Mouse (Mus musculus) C2C12 (cell line): Measurements from ENCODE around the gene Hmgxb4.

Experiments used
- CTCF ChIP-seq: IDR thresholded peaks from one replicate; pipeline ENCODE4 v1.5.1; 2011; ENCODE audit not compliant: control insufficient read depth, insufficient read depth, insufficient read length
- FOSL1 ChIP-seq: IDR thresholded peaks from one replicate; pipeline ENCODE4 v1.8.0; 2011; ENCODE audit warnings: mild to moderate bottlenecking, low read length; ENCODE audit not compliant: poor library complexity, insufficient read depth, severe bottlenecking
- MYOD1 ChIP-seq: IDR thresholded peaks from one replicate; pipeline ENCODE4 v1.6.1; 2011; ENCODE audit warnings: low read depth; ENCODE audit not compliant: control insufficient read depth, insufficient read length
- MYOG ChIP-seq: IDR thresholded peaks from one replicate; pipeline ENCODE4 v1.6.1; 2011; ENCODE audit not compliant: control insufficient read depth, insufficient read length; ENCODE audit errors: extremely low read depth
- USF1 ChIP-seq: IDR thresholded peaks from one replicate; pipeline ENCODE4 v1.6.1; 2011; ENCODE audit warnings: low read depth, mild to moderate bottlenecking, control low read depth, moderate library complexity

DNA sequence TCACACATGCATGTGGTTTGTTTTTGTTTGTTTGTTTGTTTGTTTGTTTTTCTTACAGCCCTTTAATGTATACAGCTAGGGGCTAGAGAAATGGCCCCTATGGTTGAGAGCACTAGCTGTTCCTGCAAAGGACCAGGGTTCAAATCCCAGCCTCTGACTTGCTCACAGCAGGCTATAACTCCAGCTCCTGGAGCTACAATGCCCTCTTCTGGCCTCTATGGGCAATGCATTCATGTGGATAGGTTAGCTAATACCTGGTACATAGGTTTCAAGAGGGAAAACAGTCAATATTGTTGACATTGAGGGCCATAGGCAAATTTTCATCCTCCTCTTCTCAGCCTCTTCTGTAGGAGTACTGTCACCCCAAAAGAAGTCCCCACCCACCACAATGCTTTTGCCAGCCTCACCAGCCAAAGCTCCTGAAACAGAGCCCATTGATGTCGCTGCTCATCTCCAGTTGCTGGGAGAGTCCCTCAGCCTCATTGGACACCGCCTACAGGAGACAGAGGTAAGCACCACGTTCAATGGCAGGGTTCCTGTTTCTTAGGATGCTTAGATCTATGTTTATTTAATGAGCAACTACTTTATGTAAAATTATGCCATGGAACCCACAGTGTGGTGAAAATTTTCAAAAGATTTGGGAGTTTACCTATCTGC lies 30.6 kb downstream of the Hmgxb4 start:
- TF ChIP-seq CTCF (no peak), USF1 (no peak), MYOD1 (no peak), MYOG (no peak), FOSL1 (no peak)
